Mouse (Mus musculus) cerebral cortex, adult 2 months (tissue): Measurements from ENCODE around the gene Plk3.

Experiments used
- WGBS: fragments of 180-500 bp; shearing (Covaris S2); methylation state at CpG from one replicate; pipeline ENCODE4 v1.1.7; 2018; 5-methylcytosine and 5-hydroxymethylcytosine counted together

Gene Plk3

DNA sequence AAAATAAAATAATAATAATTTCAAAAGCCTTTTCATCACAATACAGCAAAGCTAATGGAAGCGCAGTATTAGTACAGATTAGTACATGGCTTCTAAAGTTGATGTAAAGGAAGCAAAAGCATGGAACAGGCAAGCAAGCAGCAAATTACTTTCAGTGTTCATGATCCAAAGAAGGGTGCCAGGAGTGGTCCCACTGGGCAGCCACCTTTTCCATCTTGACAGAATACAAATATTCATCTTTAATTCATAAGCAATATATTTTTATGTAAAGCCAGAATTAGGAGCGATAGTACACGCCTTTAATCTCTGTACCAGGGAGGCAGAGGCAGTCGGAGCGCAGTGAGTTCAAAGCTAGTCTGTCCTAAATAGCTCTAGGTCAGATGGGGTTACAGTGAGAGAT lies 14.1 kb downstream of the Plk3 start:
- WGBS = 64% methylated on average over 5 of the region's 5 CpGs

GRCm38 (mm10) chr4:117117931-117118330 lies 15.8 kb downstream of the Plk3 start:
- 95% methylated on average over 7 of the region's 7 CpGs for WGBS

DNA sequence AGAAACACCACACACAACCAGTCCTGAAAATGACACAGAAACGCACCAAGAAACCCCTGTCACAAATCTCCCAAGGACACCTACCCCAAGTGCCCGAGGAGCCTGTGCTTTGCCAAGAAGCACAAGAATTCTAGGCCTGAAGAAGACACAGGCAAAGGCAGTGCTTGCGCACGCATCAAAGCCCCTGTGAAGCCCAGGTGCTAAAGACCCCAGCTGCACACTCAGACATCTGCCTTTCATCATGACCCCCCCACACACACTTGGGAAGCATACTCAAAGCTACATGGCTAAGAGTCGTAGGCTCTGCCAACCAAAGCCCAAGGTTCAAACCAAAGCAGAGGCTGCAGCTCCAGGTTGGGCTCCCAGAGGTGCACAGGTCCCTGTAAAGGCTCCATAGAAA lies 18.2 kb downstream of the Plk3 start:
- WGBS = 83% methylated on average over 5 of the region's 5 CpGs

- WGBS = 92% methylated on average over 1 of the region's 1 CpGs
Observed at GRCm38 (mm10) chr4:117113237-117113636, 20.5 kb downstream of the Plk3 start.

- 95% methylated on average over 11 of the region's 11 CpGs for WGBS
Observed at GRCm38 (mm10) chr4:117110985-117111384, 22.8 kb downstream of the Plk3 start.

DNA sequence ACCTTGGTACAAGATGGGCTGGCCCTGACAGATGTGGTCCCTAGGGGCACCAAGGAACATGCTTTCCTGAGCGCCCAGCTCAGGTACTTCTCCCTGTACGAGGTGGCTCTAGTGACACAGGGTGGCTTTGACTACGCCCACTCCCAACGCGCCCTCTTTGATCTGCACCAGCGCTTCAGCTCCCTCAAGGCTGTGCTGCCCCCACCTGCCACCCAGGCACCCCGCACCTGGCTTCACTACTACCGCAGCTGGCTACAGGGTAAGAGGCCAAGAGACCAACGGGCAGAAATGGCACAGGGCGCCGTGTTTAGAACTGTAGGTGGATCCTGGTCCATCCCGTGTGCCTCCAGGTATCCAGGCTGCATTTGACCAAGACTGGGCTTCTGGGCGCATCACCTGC lies 23.5 kb downstream of the Plk3 start:
- WGBS = 92% methylated on average over 13 of the region's 13 CpGs

GRCm38 (mm10) chr4:117109330-117109729 lies 24.4 kb downstream of the Plk3 start:
- WGBS = 95% methylated on average over 25 of the region's 25 CpGs

GRCm38 (mm10) chr4:117108524-117108849 lies 25.3 kb downstream of the Plk3 start:
- WGBS = 97% methylated on average over 6 of the region's 6 CpGs

DNA sequence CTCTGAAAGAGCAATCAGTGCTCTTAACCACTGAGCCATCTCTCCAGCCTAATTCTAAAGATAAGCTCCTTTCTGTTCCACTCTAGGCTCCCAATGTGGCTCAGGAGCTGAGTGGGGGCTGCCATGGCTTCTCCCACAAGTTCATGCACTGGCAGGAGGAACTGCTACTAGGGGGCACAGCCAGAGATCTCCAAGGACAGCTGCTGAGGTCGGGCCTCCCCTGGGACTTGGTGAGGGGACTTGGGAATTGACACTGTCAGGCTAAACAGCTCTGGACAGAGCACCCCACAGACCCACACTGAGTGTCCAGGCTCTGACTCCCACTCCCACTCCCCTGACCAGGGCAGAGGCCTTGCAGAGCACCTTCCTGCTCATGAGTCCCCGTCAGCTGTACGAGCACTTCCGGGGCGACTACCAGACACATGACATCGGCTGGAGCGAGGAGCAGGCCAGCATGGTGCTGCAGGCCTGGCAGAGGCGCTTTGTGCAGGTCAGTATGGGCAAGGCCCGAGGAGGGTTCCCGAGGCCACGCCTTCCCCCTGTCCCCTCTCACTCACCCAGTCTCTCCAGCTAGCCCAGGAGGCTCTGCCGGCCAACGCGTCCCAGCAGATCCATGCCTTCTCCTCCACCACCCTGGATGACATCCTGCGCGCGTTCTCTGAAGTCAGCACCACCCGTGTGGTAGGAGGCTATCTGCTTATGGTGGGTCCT lies 25.8 kb downstream of the Plk3 start:
- 93% methylated on average over 18 of the region's 18 CpGs for WGBS

- 41% methylated on average over 10 of the region's 10 CpGs for WGBS
Observed at GRCm38 (mm10) chr4:117105127-117105526, 28.6 kb downstream of the Plk3 start.

GRCm38 (mm10) chr4:117104672-117105071 lies 29.1 kb downstream of the Plk3 start:
- 81% methylated on average over 10 of the region's 10 CpGs for WGBS

- WGBS = 75% methylated on average over 7 of the region's 7 CpGs
Observed at GRCm38 (mm10) chr4:117101218-117101617, 32.5 kb downstream of the Plk3 start.

DNA sequence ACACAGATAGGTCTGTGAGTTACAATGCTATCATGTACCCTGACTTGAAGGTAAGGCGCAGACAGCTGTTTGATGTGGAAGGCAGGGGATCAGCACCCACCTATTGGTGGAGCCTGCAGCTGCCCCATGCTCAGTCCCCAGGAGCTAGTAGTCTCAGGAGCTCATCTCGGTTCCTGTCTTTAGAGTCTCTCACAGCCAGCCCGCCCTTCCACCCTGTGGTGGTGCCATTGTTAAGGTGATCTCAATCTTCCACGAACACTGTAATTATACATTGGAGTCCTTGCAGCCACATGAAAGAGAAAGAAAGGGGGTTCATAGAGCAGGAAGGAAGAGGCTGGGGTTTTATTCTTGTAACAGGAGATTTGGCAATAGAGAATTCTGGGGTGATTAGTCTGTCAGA lies 33.7 kb downstream of the Plk3 start:
- 81% methylated on average over 4 of the region's 4 CpGs for WGBS

DNA sequence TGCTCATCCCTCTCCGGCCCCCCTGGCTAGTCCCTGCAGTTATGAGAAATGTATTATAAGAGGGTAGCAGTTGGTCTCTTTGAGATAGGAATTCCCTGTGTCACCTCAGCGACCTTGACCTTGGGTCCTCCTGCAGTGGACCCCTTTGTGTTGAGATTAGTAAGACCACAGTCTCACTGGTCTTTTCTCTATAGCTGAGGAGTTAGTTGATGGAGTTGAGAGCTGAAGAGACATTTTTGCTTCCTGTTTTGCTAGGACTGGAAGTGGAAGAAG lies 35.1 kb downstream of the Plk3 start:
- WGBS = 77% methylated on average over 2 of the region's 2 CpGs

DNA sequence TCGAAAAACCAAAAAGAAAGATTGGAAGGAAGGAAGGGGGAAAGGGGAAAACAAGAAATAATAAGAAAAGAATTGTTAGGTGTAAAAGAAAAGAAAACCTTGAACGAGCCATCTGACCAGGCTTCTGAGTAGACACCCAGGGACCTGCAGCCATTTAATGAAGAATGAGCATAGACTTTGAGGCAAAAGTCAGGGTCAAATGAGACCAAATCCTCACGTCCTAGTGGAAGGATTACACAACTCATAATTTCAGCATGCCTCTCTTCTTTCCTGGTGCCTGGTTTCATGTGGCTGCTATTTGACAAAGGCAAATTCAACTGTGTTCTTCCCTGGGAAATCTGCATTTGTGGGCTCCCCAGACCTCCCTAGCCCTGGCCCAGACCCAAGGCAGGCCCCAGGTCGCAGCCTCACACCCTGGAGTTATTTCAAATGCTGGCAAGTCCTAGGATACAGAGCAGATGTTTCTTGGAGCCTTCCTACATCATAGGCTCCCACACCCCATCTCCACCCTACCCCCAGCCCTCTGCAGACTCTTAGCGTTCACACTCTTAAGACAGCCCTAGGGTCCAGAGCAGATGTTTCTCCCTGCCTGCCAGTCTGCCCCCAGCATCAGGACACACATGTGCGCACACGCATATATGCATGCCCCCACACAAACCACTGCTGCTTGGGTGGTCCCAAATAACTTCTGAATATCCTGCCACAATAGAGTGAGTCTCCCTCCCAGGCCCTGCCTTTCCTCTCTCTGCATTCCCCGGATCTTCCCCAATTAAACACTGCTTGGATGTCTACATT lies 35.6 kb downstream of the Plk3 start:
- 78% methylated on average over 8 of the region's 8 CpGs for WGBS

DNA sequence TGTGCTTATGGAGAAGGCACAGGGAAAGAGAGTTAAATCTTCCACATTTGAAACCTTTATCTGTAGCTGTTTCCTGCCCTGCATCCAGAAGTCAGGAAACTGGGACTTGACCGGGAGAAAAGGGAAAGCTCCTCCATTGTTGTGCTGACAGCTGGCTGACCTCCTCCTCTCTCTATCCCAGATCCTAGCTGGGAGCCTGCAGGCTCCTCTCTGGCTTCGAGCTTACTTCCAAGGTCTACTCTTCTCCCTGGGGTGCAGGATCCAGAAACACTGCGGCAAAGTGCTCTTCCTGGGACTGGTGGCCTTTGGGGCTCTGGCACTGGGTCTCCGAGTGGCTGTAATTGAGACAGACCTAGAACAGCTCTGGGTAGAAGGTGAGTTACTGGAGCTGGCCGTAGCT lies 37.1 kb downstream of the Plk3 start:
- 35% methylated on average over 5 of the region's 5 CpGs for WGBS

GRCm38 (mm10) chr4:117095551-117096452 lies 38.0 kb downstream of the Plk3 start, which contains the start of gene Ptch2:
Gene Ptch2 (plus strand): TSS chr4:117096075.
- 2% methylated on average over 50 of the region's 50 CpGs for WGBS

DNA sequence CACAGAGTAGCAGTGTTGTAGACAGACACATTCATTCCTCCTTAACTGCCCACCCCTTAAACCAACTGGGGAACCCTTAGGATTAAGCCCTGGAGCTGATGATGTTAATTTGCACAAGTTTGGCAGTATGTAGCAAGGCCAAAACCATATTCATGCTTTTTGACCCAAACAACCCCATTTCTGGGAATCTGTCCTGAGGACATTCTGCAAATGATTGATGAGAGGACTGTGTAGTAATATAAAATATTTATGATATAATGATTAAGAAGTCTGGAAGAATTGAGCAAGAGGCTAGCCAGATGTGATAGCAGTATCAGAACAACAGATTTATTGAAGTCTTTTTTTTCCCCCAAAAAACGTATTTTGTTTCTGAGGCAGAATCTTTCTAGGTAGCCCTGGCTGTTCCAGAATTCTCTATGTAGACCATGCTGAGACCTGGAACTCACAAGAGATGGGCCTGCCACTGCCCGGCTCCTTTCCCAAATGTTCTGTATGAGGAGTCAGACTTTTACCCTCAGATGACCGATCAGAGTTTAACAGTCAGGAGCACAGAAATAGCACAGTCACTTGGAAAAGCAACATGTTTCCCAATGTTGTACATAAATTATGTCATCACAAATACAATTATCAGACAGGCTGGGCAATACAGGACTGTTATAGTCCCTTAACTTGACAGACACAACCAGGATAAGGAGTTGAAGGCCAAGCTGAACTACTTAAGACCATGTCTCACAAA lies 39.0 kb downstream of the Plk3 start:
- 85% methylated on average over 3 of the region's 3 CpGs for WGBS

- whole genome bisulfite sequencing = 91% methylated on average over 7 of the region's 7 CpGs
Observed at GRCm38 (mm10) chr4:117090586-117090985, 43.2 kb downstream of the Plk3 start.

DNA sequence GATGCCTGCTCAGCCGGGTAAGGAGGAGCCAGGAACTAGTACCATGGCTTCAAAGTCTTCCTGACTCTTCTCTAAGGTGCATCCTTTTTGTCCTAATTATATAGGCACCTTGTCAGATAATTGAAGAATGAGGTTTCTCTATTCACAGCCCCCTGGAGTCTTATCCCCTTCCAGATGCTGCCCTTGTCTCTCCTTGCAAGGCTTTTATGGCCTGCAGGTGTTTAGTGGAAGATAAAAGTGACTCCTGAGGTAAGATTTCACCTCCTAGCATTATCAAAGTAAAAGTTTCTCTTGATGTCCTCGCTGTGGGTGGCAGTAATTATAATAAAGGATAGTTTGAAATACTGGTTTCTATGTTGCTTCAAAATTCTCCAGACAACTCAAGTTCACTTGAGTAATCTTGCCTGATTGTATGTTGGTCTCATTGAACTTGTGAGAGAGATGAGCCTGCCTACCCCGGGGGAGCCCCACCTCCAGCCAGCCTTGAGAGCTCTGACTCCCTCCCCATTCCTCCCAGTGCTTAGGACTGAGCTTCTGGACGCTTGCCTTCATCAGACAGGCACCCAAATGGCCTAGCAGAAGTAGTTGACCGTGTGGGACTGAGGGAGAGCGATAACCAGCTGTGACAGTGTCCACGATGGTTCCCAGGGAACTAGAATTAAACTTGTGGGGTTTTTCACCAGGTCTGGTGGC lies 45.7 kb downstream of the Plk3 start:
- WGBS = 86% methylated on average over 7 of the region's 7 CpGs
